Mouse (Mus musculus): ENCODE results near the gene Nup153.

- TF ChIP-seq CTCF (IDR thresholded peaks at IDR 0.05; ENCODE audit: extremely low read depth, insufficient read depth, low read length) = no peak
- TF ChIP-seq POLR2A (IDR thresholded peaks at IDR 0.05; ENCODE audit: extremely low read depth, insufficient read depth, low read length) = no peak
Observed at GRCm38 (mm10) chr13:46760921-46761320, 33.2 kb upstream of the Nup153 start.

All from cortical plate, adult 2 months (tissue).